Mouse (Mus musculus) MEL (cell line): ENCODE results near the gene Cdkal1. TPM values are rescaled to one million over a fixed set of nuclear protein-coding genes. Genes with fewer than 3 reads are reported as not detected.

ENCODE experiments used
- DNase-seq: peaks from one replicate; pipeline ENCODE4 v3.0.0; 2011; ENCODE audit warnings: low read depth, low spot score
- H3K27ac ChIP-seq: 2 replicates; pipeline ENCODE4 v1.5.1; 2012; ENCODE audit warnings: low read depth, mild to moderate bottlenecking, control low read depth, low read length, moderate library complexity; ENCODE audit not compliant: control insufficient read depth
- H3K27me3 ChIP-seq, 2 experiments: fragments of 150-350 bp in 1 of 2; sonication (generic) in 1 of 2; 2 replicates each; pipeline ENCODE4 v1.6.1; 2012; ENCODE audit warnings: low read length in 2 of 2, mild to moderate bottlenecking in 2 of 2, improper control_type of control experiment in 1 of 2, moderate library complexity in 1 of 2; ENCODE audit not compliant: insufficient read depth in 2 of 2, control insufficient read depth in 1 of 2
- H3K36me3 ChIP-seq, 2 experiments: 2 replicates each; pipeline ENCODE4 v1.6.1; 2012 to 2014; ENCODE audit warnings: low read length in 2 of 2, improper control_type of control experiment in 1 of 2, inconsistent platforms in 1 of 2, mild to moderate bottlenecking in 1 of 2; ENCODE audit not compliant: insufficient read depth in 2 of 2, control insufficient read depth in 1 of 2
- H3K4me1 ChIP-seq, 2 experiments: fragments of 150-350 bp in 1 of 2; sonication (generic) in 1 of 2; 2 replicates each; pipeline ENCODE4 v1.6.1; 2012; ENCODE audit warnings: low read length in 2 of 2, improper control_type of control experiment in 1 of 2, mild to moderate bottlenecking in 1 of 2; ENCODE audit not compliant: insufficient read depth in 2 of 2, control insufficient read depth in 1 of 2
- H3K4me3 ChIP-seq, 2 experiments: fragments of 150-350 bp in 1 of 2; sonication (generic) in 1 of 2; 2 replicates each; pipeline ENCODE4 v1.5.1; 2012; ENCODE audit warnings: low read depth in 2 of 2, low read length in 2 of 2, mild to moderate bottlenecking in 2 of 2, moderate library complexity in 2 of 2, control low read depth in 1 of 2, improper control_type of control experiment in 1 of 2; ENCODE audit not compliant: control insufficient read depth in 1 of 2, insufficient read depth in 1 of 2
- H3K79me2 ChIP-seq: 2 replicates; pipeline ENCODE4 v1.6.1; 2012; ENCODE audit warnings: mild to moderate bottlenecking, low read length, moderate library complexity; ENCODE audit not compliant: control insufficient read depth, poor library complexity, insufficient read depth
- H3K9ac ChIP-seq: 2 replicates; pipeline ENCODE4 v1.6.1; 2012; ENCODE audit warnings: low read depth, mild to moderate bottlenecking, control low read depth, low read length, moderate library complexity; ENCODE audit not compliant: control insufficient read depth, poor library complexity, severe bottlenecking
- H3K9me3 ChIP-seq: fragments of 150-350 bp; sonication (generic); replicated peaks from 2 replicates; pipeline ENCODE4 v1.6.1; 2012; ENCODE audit warnings: mild to moderate bottlenecking, low read length, improper control_type of control experiment, moderate library complexity; ENCODE audit not compliant: insufficient read depth
- BHLHE40 ChIP-seq: IDR thresholded peaks from 2 replicates; pipeline ENCODE4 v1.6.1; 2012; ENCODE audit warnings: low read depth, mild to moderate bottlenecking, inconsistent platforms, low read length, improper control_type of control experiment, borderline replicate concordance
- CHD1 ChIP-seq: IDR thresholded peaks from 2 replicates; pipeline ENCODE4 v1.6.1; 2012; ENCODE audit warnings: low read depth, mild to moderate bottlenecking, inconsistent platforms, low read length, improper control_type of control experiment
- CTCF ChIP-seq, 3 experiments: IDR thresholded peaks in 2 of 3; conservative IDR thresholded peaks in 1 of 3; 2 replicates each; pipeline ENCODE4 v1.5.1; 2011 to 2012; ENCODE audit warnings: low read length in 3 of 3, low read depth in 2 of 3, mild to moderate bottlenecking in 2 of 3, improper control_type of control experiment in 1 of 3, inconsistent platforms in 1 of 3, mixed read lengths in 1 of 3, moderate library complexity in 1 of 3; ENCODE audit not compliant: control insufficient read depth in 1 of 3, insufficient read depth in 1 of 3, poor library complexity in 1 of 3, severe bottlenecking in 1 of 3
- ELF1 ChIP-seq: IDR thresholded peaks from 2 replicates; pipeline ENCODE4 v1.6.1; 2014; ENCODE audit warnings: low read depth, mild to moderate bottlenecking, inconsistent platforms, low read length, improper control_type of control experiment, moderate library complexity
- EP300 ChIP-seq, 2 experiments: IDR thresholded peaks; 2 replicates each; pipeline ENCODE4 v1.6.1; 2011; ENCODE audit warnings: improper control_type of control experiment in 2 of 2, low read length in 2 of 2, low read depth in 1 of 2, mild to moderate bottlenecking in 1 of 2
- ETS1 ChIP-seq: IDR thresholded peaks from 2 replicates; pipeline ENCODE4 v1.6.1; 2012; ENCODE audit warnings: low read depth, mild to moderate bottlenecking, inconsistent platforms, low read length, improper control_type of control experiment, moderate library complexity
- HCFC1 ChIP-seq: IDR thresholded peaks from 2 replicates; pipeline ENCODE4 v1.6.1; 2012; ENCODE audit warnings: low read depth, mild to moderate bottlenecking, inconsistent platforms, low read length, improper control_type of control experiment, moderate library complexity
- JUND ChIP-seq: IDR thresholded peaks from 2 replicates; pipeline ENCODE4 v1.6.1; 2011; ENCODE audit warnings: low read depth, mild to moderate bottlenecking, improper control_type of control experiment, low read length
- MAX ChIP-seq: IDR thresholded peaks from 2 replicates; pipeline ENCODE4 v1.6.1; 2011; ENCODE audit warnings: low read length, improper control_type of control experiment
- MAZ ChIP-seq: IDR thresholded peaks from 2 replicates; pipeline ENCODE4 v1.6.1; 2012; ENCODE audit warnings: low read depth, mild to moderate bottlenecking, inconsistent platforms, low read length, improper control_type of control experiment
- MXI1 ChIP-seq: IDR thresholded peaks from 2 replicates; pipeline ENCODE4 v1.6.1; 2011; ENCODE audit warnings: mild to moderate bottlenecking, low read depth, low read length, improper control_type of control experiment
- MYB ChIP-seq: IDR thresholded peaks from 2 replicates; pipeline ENCODE4 v1.6.1; 2011; ENCODE audit warnings: mild to moderate bottlenecking, low read depth, low read length, improper control_type of control experiment
- MYC ChIP-seq: IDR thresholded peaks from 2 replicates; pipeline ENCODE4 v1.6.1; 2011; ENCODE audit warnings: low read depth, mild to moderate bottlenecking, low read length, improper control_type of control experiment, moderate library complexity
- NRF1 ChIP-seq: IDR thresholded peaks from 2 replicates; pipeline ENCODE4 v1.6.1; 2014; ENCODE audit warnings: low read depth, mild to moderate bottlenecking, inconsistent platforms, low read length, improper control_type of control experiment, moderate library complexity; ENCODE audit not compliant: poor library complexity, insufficient read depth, severe bottlenecking
- POLR2AphosphoS2 ChIP-seq: IDR thresholded peaks from 2 replicates; pipeline ENCODE4 v1.6.1; 2011; ENCODE audit warnings: low read length, improper control_type of control experiment
- RAD21 ChIP-seq: IDR thresholded peaks from 2 replicates; pipeline ENCODE4 v1.6.1; 2011; ENCODE audit warnings: mild to moderate bottlenecking, low read depth, low read length, improper control_type of control experiment
- TAL1 ChIP-seq: IDR thresholded peaks from 2 replicates; pipeline ENCODE4 v1.6.1; 2012; ENCODE audit warnings: mild to moderate bottlenecking, inconsistent platforms, low read length, moderate library complexity, mixed read lengths
- TBP ChIP-seq: IDR thresholded peaks from 2 replicates; pipeline ENCODE4 v1.8.0; 2011; ENCODE audit warnings: low read depth, low read length, improper control_type of control experiment
- TCF12 ChIP-seq: IDR thresholded peaks from 2 replicates; pipeline ENCODE4 v1.6.1; 2014; ENCODE audit warnings: low read depth, mild to moderate bottlenecking, inconsistent platforms, low read length, improper control_type of control experiment, moderate library complexity
- USF1 ChIP-seq: IDR thresholded peaks from 2 replicates; pipeline ENCODE4 v1.6.1; 2014; ENCODE audit warnings: low read depth, mild to moderate bottlenecking, inconsistent platforms, low read length, improper control_type of control experiment, moderate library complexity
- ZKSCAN1 ChIP-seq: IDR thresholded peaks from 2 replicates; pipeline ENCODE4 v1.6.1; 2012; ENCODE audit warnings: low read depth, mild to moderate bottlenecking, inconsistent platforms, low read length, improper control_type of control experiment, moderate library complexity
- ZMIZ1 ChIP-seq: IDR thresholded peaks from 2 replicates; pipeline ENCODE4 v1.6.1; 2012; ENCODE audit warnings: low read depth, mild to moderate bottlenecking, inconsistent platforms, low read length, improper control_type of control experiment, moderate library complexity
- ZNF384 ChIP-seq: IDR thresholded peaks from 2 replicates; pipeline ENCODE4 v1.6.1; 2012; ENCODE audit warnings: low read depth, mild to moderate bottlenecking, inconsistent platforms, low read length, improper control_type of control experiment
- polyA plus RNA-seq, 2 experiments: library from polyadenylated mRNA; stranded (reverse) in 1 of 2; unstranded in 1 of 2; fragments of >175 nt in 1 of 2; fragments of >200 nt in 1 of 2; gene quantifications; 2 replicates each; pipeline versions ENCODE4 v1.2.1 to v1.2.4; 2012; ENCODE audit warnings: low replicate concordance in 2 of 2, low read depth in 1 of 2; ENCODE audit not compliant: insufficient read length in 2 of 2, insufficient read depth in 1 of 2, missing spikeins in 1 of 2
- total RNA-seq: library from RNA; depleted of rRNA; stranded (reverse); fragments of 300-350 nt; gene quantifications from 2 replicates; pipeline ENCODE4 v1.2.3, GENCODE M21; 2012

Cdkal1 gene
- total and polyA plus RNA-seq, 3 experiments, result 10.6 to 11.0 TPM; not detected in 1

DNA sequence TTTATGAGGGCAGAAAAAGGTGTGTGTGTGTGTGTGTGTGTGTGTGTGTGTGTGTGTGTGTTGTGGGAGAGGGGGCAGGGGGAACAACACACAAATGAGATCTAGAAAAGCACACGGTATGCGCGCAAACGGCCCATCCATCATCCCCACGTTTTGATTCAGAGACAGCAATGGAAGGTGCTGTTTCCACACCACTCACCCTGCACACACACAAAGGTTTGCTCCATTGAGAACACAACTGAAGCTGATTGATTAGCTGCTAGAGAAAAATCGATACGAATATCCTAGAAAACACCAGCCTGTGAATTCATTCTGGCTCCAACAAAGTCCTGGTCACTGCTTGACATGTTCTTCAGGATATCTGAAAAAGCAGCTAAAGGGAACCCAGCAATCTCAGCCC lies 233.6 kb downstream of the Cdkal1 start:
- DNase-seq, result no peak
- Histone ChIP-seq H3K9ac (no peak overlapping the region), H3K36me3 (peaks cover 0 to 21% of the 10 kb centered on the region in 2 experiments; a peak in 2 of 4 replicates), H3K27me3 (no peaks in the 10 kb centered on the region), H3K4me3 (no peak overlapping the region), H3K4me1 (peaks cover 12 to 16% of the 10 kb centered on the region in 2 experiments), H3K27ac (no peak overlapping the region), H3K9me3 (no peaks in the 10 kb centered on the region)
- TF ChIP-seq TCF12, result no peak
- no peak for TF ChIP-seq MYC
- TF ChIP-seq USF1, result no peak
- no peak for TF ChIP-seq CTCF (IDR thresholded peaks at IDR 0.05 in 2 of 3, conservative IDR thresholded peaks at IDR 0.05 in 1 of 3; ENCODE audit: control insufficient read depth in 1 of 3, insufficient read depth in 1 of 3, low read depth in 2 of 3, low read length in 3 of 3, poor library complexity in 1 of 3, severe bottlenecking in 1 of 3)
- no peak for TF ChIP-seq MAZ
- no peak for TF ChIP-seq ZNF384
- no peak for TF ChIP-seq TAL1
- no peak for TF ChIP-seq ZMIZ1
- TF ChIP-seq ETS1, result no peak
- no peak for TF ChIP-seq NRF1
- TF ChIP-seq MXI1, result no peak
- TF ChIP-seq RAD21, result no peak
- TF ChIP-seq HCFC1, result no peak
- no peak for TF ChIP-seq TBP
- TF ChIP-seq CHD1, result no peak
- TF ChIP-seq, all 39 proteins: peak for 0
- no peaks in the 10 kb centered on the region for H3K79me2 ChIP-seq

- TF ChIP-seq NRF1, result no peak
- TF ChIP-seq TBP, result no peak
- no peak for TF ChIP-seq ZMIZ1
- TF ChIP-seq BHLHE40, result no peak
- TF ChIP-seq CTCF (IDR thresholded peaks at IDR 0.05 in 2 of 3, conservative IDR thresholded peaks at IDR 0.05 in 1 of 3; ENCODE audit: control insufficient read depth in 1 of 3, insufficient read depth in 1 of 3, low read depth in 2 of 3, low read length in 3 of 3, poor library complexity in 1 of 3, severe bottlenecking in 1 of 3), result no peak
- TF ChIP-seq ZKSCAN1, result no peak
- no peak for TF ChIP-seq MYB
- TF ChIP-seq JUND, result no peak
- no peak for TF ChIP-seq ELF1
- TF ChIP-seq MAX, result no peak
- no peak for TF ChIP-seq EP300 (IDR thresholded peaks at IDR 0.05; ENCODE audit: low read depth in 1 of 2, low read length in 2 of 2)
- no peak for TF ChIP-seq POLR2AphosphoS2
- no peak for TF ChIP-seq MAZ
- no peak for TF ChIP-seq MXI1
- H3K27me3 ChIP-seq, result no peaks in the 10 kb centered on the region
- no peaks in the 10 kb centered on the region for H3K79me2 ChIP-seq
- no peak overlapping the region for H3K27ac ChIP-seq
- no peak overlapping the region for H3K9ac ChIP-seq
- H3K36me3 ChIP-seq, result peaks cover 0 to 25% of the 10 kb centered on the region in 2 experiments; a peak in 2 of 4 replicates
- no peak for DNase-seq
- peaks cover 15 to 18% of the 10 kb centered on the region in 2 experiments for H3K4me1 ChIP-seq
- H3K9me3 ChIP-seq, result no peaks in the 10 kb centered on the region
- H3K4me3 ChIP-seq, result no peak overlapping the region
Measured at GRCm38 (mm10) chr13:29621363-29621762, 234.1 kb downstream of the Cdkal1 start.
